Mouse (Mus musculus): ENCODE measurements around the gene Actl6b.
A peak's percentile ranks its signal among the peaks of the same experiment; 100 is the strongest.

Actl6b gene

GRCm38 (mm10) chr5:137562965-137563364 is 9.6 kb downstream of the Actl6b start:
- DNase-seq (ENCODE audit: low spot score in 2 of 2), result no peak

- DNase-seq (ENCODE audit: low spot score in 2 of 2), result no peak
These were observed 12.4 kb downstream of the Actl6b start for GRCm38 (mm10) chr5:137565744-137566143.

GRCm38 (mm10) chr5:137566416-137566815 is 13.1 kb downstream of the Actl6b start:
- no peak for DNase-seq (ENCODE audit: low spot score in 2 of 2)

- no peak for DNase-seq (ENCODE audit: low spot score in 2 of 2)
These were observed 15.0 kb downstream of the Actl6b start for GRCm38 (mm10) chr5:137568223-137568798.

- DNase-seq (ENCODE audit: low spot score in 2 of 2), result no peak
These were observed 15.7 kb downstream of the Actl6b start for GRCm38 (mm10) chr5:137569031-137569430.

GRCm38 (mm10) chr5:137569665-137570064 is 16.3 kb downstream of the Actl6b start, which contains the start of gene Tfr2:
Gene Tfr2 (plus strand): TSS chr5:137569840.
- peak; percentile 43 to 60 for DNase-seq (ENCODE audit: low spot score in 2 of 2)

GRCm38 (mm10) chr5:137570181-137570580 is 16.9 kb downstream of the Actl6b start:
- no peak for DNase-seq (ENCODE audit: low spot score in 2 of 2)

- DNase-seq (ENCODE audit: low spot score in 2 of 2), result no peak
These were observed 17.6 kb downstream of the Actl6b start for GRCm38 (mm10) chr5:137570691-137571586.

- no peak for DNase-seq (ENCODE audit: low spot score in 2 of 2)
These were observed 21.2 kb downstream of the Actl6b start for GRCm38 (mm10) chr5:137574470-137574901.

- DNase-seq (ENCODE audit: low spot score in 2 of 2), result no peak
These were observed 26.9 kb downstream of the Actl6b start for GRCm38 (mm10) chr5:137580246-137580645.

GRCm38 (mm10) chr5:137582702-137583101 is 29.4 kb downstream of the Actl6b start:
- no peak for DNase-seq (ENCODE audit: low spot score in 2 of 2)

- no peak for DNase-seq (ENCODE audit: low spot score in 2 of 2)
These were observed 30.4 kb downstream of the Actl6b start for GRCm38 (mm10) chr5:137583670-137584169.

GRCm38 (mm10) chr5:137584976-137585375 is 31.7 kb downstream of the Actl6b start:
- DNase-seq (ENCODE audit: low spot score in 2 of 2), result peak; percentile 58 to 70

- DNase-seq (ENCODE audit: low spot score in 2 of 2), result no peak
These were observed 37.2 kb downstream of the Actl6b start for GRCm38 (mm10) chr5:137590507-137590906.

- no peak for DNase-seq (ENCODE audit: low spot score in 2 of 2)
These were observed 42.6 kb downstream of the Actl6b start for GRCm38 (mm10) chr5:137595921-137596320.

GRCm38 (mm10) chr5:137596601-137597261 is 43.4 kb downstream of the Actl6b start:
- peak; percentile 62 to 68 for DNase-seq (ENCODE audit: low spot score in 2 of 2)

GRCm38 (mm10) chr5:137597625-137598024 is 44.3 kb downstream of the Actl6b start:
- no peak for DNase-seq (ENCODE audit: low spot score in 2 of 2)

GRCm38 (mm10) chr5:137598100-137598826 is 44.9 kb downstream of the Actl6b start:
- no peak for DNase-seq (ENCODE audit: low spot score in 2 of 2)

GRCm38 (mm10) chr5:137599600-137599999 is 46.3 kb downstream of the Actl6b start:
- DNase-seq (ENCODE audit: low spot score in 2 of 2), result no peak

- no peak for DNase-seq (ENCODE audit: low spot score in 2 of 2)
These were observed 46.9 kb downstream of the Actl6b start for GRCm38 (mm10) chr5:137600281-137600618.

GRCm38 (mm10) chr5:137600619-137601364 is 47.5 kb downstream of the Actl6b start, which contains the start of gene Mospd3:
Gene Mospd3 (minus strand): TSS chr5:137601058.
- peak; percentile 96 for DNase-seq (ENCODE audit: low spot score in 2 of 2)
